Mouse (Mus musculus) megakaryocyte, embryonic 14.5 days (primary cell): Measurements from ENCODE around the gene Tmem223.

ENCODE experiments used
- FLI1 ChIP-seq: IDR thresholded peaks from 2 replicates; pipeline ENCODE4 v1.6.1; 2012; ENCODE audit warnings: low read length, inconsistent platforms, mixed read lengths
- GATA1 ChIP-seq: IDR thresholded peaks from 3 replicates; pipeline ENCODE4 v1.6.1; 2012; ENCODE audit warnings: mixed read lengths, low read length, inconsistent platforms, borderline replicate concordance

DNA sequence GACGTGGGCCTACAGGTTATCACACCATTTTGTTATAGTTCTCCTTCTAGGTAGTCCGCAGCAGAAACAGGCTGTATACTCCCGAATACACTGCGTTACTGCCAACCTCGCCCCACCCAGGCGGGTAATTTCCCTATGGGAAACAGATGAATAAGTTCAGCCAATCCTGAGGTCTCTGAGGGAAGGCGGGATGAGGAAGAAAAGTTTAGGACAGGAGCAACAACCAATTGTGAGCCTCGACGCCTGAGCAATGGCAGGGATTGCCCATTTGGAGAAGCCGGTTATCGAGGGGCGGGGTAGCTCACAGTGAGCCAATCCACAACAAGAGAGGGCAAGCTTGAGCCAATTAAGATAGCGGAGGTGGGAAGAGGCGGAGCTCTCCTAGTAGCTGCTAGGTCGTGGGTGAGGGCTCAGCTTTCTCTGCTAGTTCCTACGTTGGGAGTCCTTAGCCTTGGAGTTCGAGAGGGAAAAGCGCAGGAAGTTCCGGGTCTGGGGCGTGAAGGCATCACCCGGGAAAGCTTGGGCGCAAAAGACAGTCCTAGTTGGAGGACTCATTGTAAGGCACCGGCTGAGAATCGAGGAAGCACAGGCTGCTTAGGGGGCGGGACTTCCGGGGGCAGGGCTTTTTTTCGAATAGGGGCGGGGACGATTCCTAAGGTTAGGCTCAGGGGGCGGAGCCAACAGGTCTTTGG is 31.5 kb downstream of the Tmem223 start, which contains the start of gene Zbtb3:
- no peak for TF ChIP-seq FLI1
- TF ChIP-seq GATA1, result no peak
